Mouse (Mus musculus) cerebellum, adult 11-12 months (tissue): ENCODE results near the gene Nfyb.

ENCODE experiments used
- DNase-seq: peaks from one replicate; pipeline ENCODE4 v3.0.0; 2022

Nfyb gene

GRCm38 (mm10) chr10:82763840-82764631, at the start of gene Nfyb:
Gene Nfyb (minus strand): TSS chr10:82764144.
- peak; percentile 98 for DNase-seq

GRCm38 (mm10) chr10:82811855-82812431, 48.0 kb upstream of the Nfyb start:
- DNase-seq = peak; percentile 55

- no peak for DNase-seq
These were observed 45.4 kb upstream of the Nfyb start for GRCm38 (mm10) chr10:82809352-82809751.

- no peak for DNase-seq
These were observed 44.9 kb upstream of the Nfyb start for GRCm38 (mm10) chr10:82808891-82809290.

- no peak for DNase-seq
These were observed 44.2 kb upstream of the Nfyb start for GRCm38 (mm10) chr10:82808155-82808554.

- no peak for DNase-seq
These were observed 43.3 kb upstream of the Nfyb start for GRCm38 (mm10) chr10:82807238-82807637.

- no peak for DNase-seq
These were observed 42.5 kb upstream of the Nfyb start for GRCm38 (mm10) chr10:82806414-82806813.

GRCm38 (mm10) chr10:82805111-82805510, 41.2 kb upstream of the Nfyb start:
- DNase-seq = no peak

- DNase-seq = no peak
These were observed 40.5 kb upstream of the Nfyb start for GRCm38 (mm10) chr10:82804396-82804795.

- no peak for DNase-seq
These were observed 36.1 kb upstream of the Nfyb start for GRCm38 (mm10) chr10:82800094-82800493.

GRCm38 (mm10) chr10:82798312-82798933, 34.5 kb upstream of the Nfyb start:
- no peak for DNase-seq

GRCm38 (mm10) chr10:82797119-82797491, 33.2 kb upstream of the Nfyb start:
- DNase-seq = no peak

GRCm38 (mm10) chr10:82796471-82797118, 32.7 kb upstream of the Nfyb start:
- no peak for DNase-seq

- no peak for DNase-seq
These were observed 31.8 kb upstream of the Nfyb start for GRCm38 (mm10) chr10:82795767-82796166.

- peak; percentile 83 for DNase-seq
These were observed 31.3 kb upstream of the Nfyb start for GRCm38 (mm10) chr10:82795071-82795731.

GRCm38 (mm10) chr10:82792311-82792710, 28.4 kb upstream of the Nfyb start:
- no peak for DNase-seq

- DNase-seq = no peak
These were observed 27.8 kb upstream of the Nfyb start for GRCm38 (mm10) chr10:82791713-82792112.

- DNase-seq = no peak
These were observed 26.6 kb upstream of the Nfyb start for GRCm38 (mm10) chr10:82790504-82790903.

- no peak for DNase-seq
These were observed 25.2 kb upstream of the Nfyb start for GRCm38 (mm10) chr10:82789181-82789580.

GRCm38 (mm10) chr10:82782472-82782871, 18.5 kb upstream of the Nfyb start:
- no peak for DNase-seq

- DNase-seq = no peak
These were observed 16.9 kb upstream of the Nfyb start for GRCm38 (mm10) chr10:82780816-82781215.

- DNase-seq = no peak
These were observed 16.4 kb upstream of the Nfyb start for GRCm38 (mm10) chr10:82780322-82780721.

- DNase-seq = no peak
These were observed 15.9 kb upstream of the Nfyb start for GRCm38 (mm10) chr10:82779831-82780230.
